Mouse (Mus musculus): Measurements from ENCODE around the gene Cdk2ap1. TPM values are rescaled to one million over a fixed set of nuclear protein-coding genes. Genes with fewer than 3 reads are reported as not detected.

Cdk2ap1 gene
- polyA plus RNA-seq, 1 experiment from 2014 or later = 6.2 TPM

Other genes with a start within 250 kb of the Cdk2ap1 start
- 46.9 and 47.9 TPM in 2 replicates for gene Arl6ip4, start 247.0 kb downstream of the Cdk2ap1 start, polyA plus RNA-seq (2015; fragmentation: Nextera tagmentation; extraction: Ambion mirVana)
- 1.6 and 1.9 TPM in 2 replicates for gene Pitpnm2, start 113.3 kb downstream of the Cdk2ap1 start, polyA plus RNA-seq (2015; fragmentation: Nextera tagmentation; extraction: Ambion mirVana)
- 4.1 and 4.2 TPM in 2 replicates for gene Mphosph9, start 35.1 kb downstream of the Cdk2ap1 start, polyA plus RNA-seq (2015; fragmentation: Nextera tagmentation; extraction: Ambion mirVana)
- gene 2810006K23Rik, start 35.0 kb downstream of the Cdk2ap1 start, polyA plus RNA-seq (2015; fragmentation: Nextera tagmentation; extraction: Ambion mirVana) = 5.7 and 5.9 TPM in 2 replicates
- gene Sbno1, start 62.9 kb upstream of the Cdk2ap1 start, polyA plus RNA-seq (2015; fragmentation: Nextera tagmentation; extraction: Ambion mirVana) = 34.5 and 36.2 TPM in 2 replicates
- gene Kmt5a, start 76.8 kb upstream of the Cdk2ap1 start, polyA plus RNA-seq (2015; fragmentation: Nextera tagmentation; extraction: Ambion mirVana) = 39.6 and 41.5 TPM in 2 replicates
- 8.4 and 9.3 TPM in 2 replicates for gene Rilpl2, start 115.3 kb upstream of the Cdk2ap1 start, polyA plus RNA-seq (2015; fragmentation: Nextera tagmentation; extraction: Ambion mirVana)
- gene Snrnp35, start 120.1 kb upstream of the Cdk2ap1 start, polyA plus RNA-seq (2015; fragmentation: Nextera tagmentation; extraction: Ambion mirVana) = 9.2 and 9.9 TPM in 2 replicates
- gene Rilpl1, start 168.3 kb upstream of the Cdk2ap1 start, polyA plus RNA-seq (2015; fragmentation: Nextera tagmentation; extraction: Ambion mirVana) = 1.4 and 1.6 TPM in 2 replicates
- gene Tmed2, start 177.6 kb upstream of the Cdk2ap1 start, polyA plus RNA-seq (2015; fragmentation: Nextera tagmentation; extraction: Ambion mirVana) = 282 and 309 TPM in 2 replicates
- 4.6 and 4.9 TPM in 2 replicates for gene Ddx55, start 189.8 kb upstream of the Cdk2ap1 start, polyA plus RNA-seq (2015; fragmentation: Nextera tagmentation; extraction: Ambion mirVana)
- 33.0 and 34.3 TPM in 2 replicates for gene Eif2b1, start 216.0 kb upstream of the Cdk2ap1 start, polyA plus RNA-seq (2015; fragmentation: Nextera tagmentation; extraction: Ambion mirVana)
- gene Gtf2h3, start 216.1 kb upstream of the Cdk2ap1 start, polyA plus RNA-seq (2015; fragmentation: Nextera tagmentation; extraction: Ambion mirVana) = 17.7 and 17.8 TPM in 2 replicates

Measured in liver, embryonic 16.5 days (tissue).